Mouse (Mus musculus) liver, embryonic 14.5 days (tissue): ENCODE measurements around the gene Plekhs1.

Experiments used
- CTCF ChIP-seq: IDR thresholded peaks from 2 replicates; pipeline ENCODE4 v1.5.1; 2016; ENCODE audit warnings: antibody characterized with exemption, low read depth, control low read depth
- EP300 ChIP-seq: IDR thresholded peaks from 2 replicates; pipeline ENCODE4 v1.6.1; 2016; ENCODE audit warnings: antibody characterized with exemption, low read depth

GRCm38 (mm10) chr19:56449537-56449936, 11.9 kb upstream of the Plekhs1 start:
- no peak for TF ChIP-seq CTCF
- no peak for TF ChIP-seq EP300
